Mouse (Mus musculus): ENCODE measurements at regions not wholly inside any gene's neighbourhood (a gene's known extent, or its start where the extent isn't known, plus 50 kb on each side); places are given as distances from the start of the nearest gene placed in this dataset.
"Not testable (repeated sequence)": the region's sequence is repeated elsewhere in the genome, so short reads cannot be mapped to it uniquely, and the experiment has no call there.

DNA sequence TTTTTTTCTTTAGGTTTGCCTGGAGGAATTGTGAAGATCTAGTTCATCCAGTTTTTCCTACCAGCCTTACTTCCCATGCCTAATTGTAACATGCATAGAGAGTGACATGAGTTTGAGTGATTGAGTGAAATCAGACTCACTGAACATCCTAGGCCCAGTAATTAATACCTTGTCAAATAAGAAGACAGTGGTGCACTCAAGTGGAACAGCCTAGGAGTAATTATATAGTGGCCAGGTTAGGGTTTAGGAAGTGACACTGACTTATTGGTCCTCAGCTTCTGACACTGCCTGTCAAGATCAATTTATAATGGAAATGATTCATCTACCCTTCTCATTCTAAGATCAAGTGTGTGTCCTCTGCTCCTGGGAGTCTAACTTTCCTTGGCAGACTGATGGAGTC lies 250.8 kb downstream of the Tpbg start:
- DNase-seq (ENCODE audit: low spot score in 2 of 2), result no peak

DNA sequence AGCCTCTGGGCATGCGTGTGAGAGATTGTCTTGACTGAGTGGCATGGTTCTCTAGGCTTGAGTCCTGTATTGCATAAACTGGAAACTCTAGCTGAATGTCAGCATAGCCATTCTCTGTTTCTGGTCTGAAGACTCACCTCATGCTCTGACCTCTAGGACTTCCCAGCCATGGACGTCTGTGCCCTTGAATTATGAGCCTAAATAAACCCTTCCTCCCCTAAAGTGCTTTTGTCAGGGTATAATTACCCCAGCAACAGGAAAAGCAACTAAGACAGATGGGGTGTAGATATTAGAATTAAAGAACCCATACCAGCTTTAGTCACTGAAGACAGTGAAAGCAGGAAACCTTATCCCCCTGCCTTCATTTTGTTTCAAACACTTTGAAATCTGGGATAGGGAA lies 253.3 kb downstream of the Tpbg start:
- DNase-seq (ENCODE audit: low spot score in 2 of 2), result no peak

DNA sequence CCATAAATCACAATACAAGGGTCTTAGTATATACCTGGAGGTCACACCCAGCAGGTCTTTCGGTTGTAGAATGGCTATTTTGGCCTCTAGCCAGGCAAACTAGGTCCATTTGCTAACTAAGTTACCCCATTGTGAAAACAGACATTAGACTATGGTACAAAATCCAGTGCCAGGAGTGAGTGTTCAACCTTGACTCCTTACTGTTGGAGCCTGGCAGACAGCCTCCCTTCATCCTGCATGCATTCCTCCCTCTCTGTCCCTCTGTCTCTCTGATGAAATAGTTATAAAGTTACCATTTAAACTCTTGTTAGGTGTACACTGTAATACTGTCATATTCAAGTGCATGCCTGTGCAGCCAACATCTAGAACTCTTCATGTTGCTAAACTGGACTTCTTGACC lies 254.1 kb downstream of the Tpbg start:
- DNase-seq (ENCODE audit: low spot score in 2 of 2), result no peak

GRCm38 (mm10) chr9:86099325-86099724 lies 257.1 kb downstream of the Tpbg start:
- no peak for DNase-seq (ENCODE audit: low spot score in 2 of 2)

DNA sequence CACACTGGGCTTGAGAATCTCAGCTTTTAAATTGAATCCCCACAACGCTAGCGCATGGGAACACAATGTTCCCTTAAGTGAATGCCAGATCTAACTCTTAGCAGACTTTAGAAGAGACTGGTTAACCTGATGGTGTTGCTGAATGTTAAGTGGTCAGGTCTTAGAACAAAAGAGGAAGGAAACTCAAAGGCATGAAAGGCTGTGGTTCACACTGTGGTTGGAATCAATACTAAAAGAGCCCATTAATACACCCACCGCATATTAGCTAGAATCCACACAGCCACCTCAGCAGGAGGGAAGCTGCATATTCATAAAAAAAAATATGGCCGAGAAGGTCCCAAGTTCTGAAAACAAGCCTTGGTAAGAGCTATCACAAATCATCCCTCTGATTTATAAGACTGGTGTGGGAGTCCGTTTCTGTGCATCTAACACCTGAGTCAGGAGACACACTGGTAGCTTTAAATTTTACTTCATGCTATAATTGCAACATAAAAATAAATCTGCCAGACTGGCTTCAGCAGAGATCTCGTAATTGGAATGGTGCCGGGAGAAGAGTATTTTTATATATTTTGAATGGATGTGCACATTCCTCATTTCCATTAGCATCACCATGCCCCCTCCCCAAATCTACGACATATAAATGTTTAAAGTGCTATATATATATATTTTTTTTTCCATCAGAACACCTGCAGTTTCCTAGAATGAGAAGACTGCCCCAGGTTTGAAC lies 259.3 kb downstream of the Tpbg start:
- peak in 1 of 2 experiments; percentile 8 for DNase-seq (ENCODE audit: low spot score in 2 of 2)

DNA sequence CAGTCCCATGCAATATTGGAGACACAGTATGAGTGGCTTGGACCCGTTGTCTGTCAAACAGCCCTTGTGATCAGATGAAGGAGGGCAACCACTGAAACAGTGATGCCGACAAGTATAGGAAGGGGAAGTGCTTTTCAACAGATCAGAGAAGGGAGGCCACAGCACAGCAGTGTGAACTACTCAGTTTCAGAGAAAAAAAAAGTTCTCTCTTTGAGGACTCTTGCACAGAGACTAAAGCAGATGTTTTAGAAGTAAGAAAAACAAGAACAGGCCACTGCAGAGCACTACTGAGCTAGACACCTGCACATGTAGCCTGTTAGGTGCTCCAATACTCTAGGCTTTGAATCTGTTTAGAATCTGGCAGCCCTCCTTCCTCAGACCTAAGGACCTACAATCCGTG lies 261.4 kb downstream of the Tpbg start:
- no peak for DNase-seq (ENCODE audit: low spot score in 2 of 2)

DNA sequence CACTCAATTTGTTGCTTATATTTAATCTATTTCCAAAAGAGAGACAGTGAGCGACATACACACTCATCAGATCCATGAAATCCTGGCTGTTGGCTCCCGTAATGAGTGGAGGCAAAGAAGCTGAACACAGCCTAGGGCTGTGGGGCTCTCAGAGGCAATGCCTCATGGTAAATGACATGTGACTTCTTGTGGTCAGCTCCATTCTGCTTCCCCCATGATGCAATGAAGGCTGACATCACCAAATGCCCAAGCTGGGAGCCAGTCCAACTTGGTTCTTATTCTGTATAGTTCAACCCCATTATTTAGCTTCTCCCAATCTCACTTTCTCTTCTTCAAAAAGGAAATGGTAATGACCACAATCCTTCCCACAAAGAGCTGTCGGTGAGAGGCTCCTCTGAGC lies 262.5 kb downstream of the Tpbg start:
- no peak for DNase-seq (ENCODE audit: low spot score in 2 of 2)

DNA sequence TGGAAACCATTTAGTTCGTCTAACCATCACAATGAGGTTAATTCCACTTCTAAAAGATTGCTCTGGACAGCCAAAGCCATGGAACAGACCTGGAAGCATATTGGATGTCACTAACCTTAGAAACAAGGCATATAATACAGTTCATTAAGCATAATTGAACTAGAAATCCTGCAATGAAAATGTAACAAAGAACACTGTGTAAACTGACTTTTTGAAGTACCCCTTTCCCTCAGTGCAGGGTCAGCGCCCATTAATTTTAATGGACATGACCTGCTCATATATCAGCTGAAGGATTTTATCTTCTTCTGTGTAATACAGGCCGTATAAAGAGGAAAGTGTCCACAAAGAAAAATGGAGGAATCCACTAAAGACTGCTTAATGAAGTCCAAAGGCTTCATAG lies 263.7 kb downstream of the Tpbg start:
- DNase-seq (ENCODE audit: low spot score in 2 of 2), result no peak

- DNase-seq (ENCODE audit: low spot score in 2 of 2), result no peak
Observed at GRCm38 (mm10) chr9:86109906-86110305, 267.7 kb downstream of the Tpbg start.

DNA sequence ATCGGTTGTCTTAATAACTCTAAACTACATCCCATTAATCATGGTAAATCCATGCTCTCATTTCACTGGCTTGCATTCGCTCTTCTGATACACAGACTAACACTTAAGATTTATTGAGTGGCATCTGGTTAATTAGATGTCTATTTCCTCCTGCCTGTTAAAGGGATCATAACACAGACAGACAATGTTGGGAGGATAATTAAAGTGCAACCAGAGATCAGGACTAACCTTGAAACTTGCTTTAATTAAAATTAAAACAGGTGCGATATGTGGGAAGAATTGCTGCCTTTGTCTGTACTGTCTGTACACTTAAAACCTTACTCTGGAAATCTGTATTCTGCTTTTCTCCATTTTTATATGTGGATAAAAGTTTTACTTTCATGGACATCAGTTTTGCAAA lies 277.2 kb downstream of the Tpbg start:
- no peak for DNase-seq (ENCODE audit: low spot score in 2 of 2)

GRCm38 (mm10) chr9:86135617-86136016 lies 293.4 kb downstream of the Tpbg start:
- not testable (repeated sequence) for DNase-seq (ENCODE audit: low spot score in 2 of 2)

GRCm38 (mm10) chr9:86145903-86146302 lies 303.7 kb downstream of the Tpbg start:
- DNase-seq (ENCODE audit: low spot score in 2 of 2), result no peak

GRCm38 (mm10) chr9:86160316-86160715 lies 304.4 kb downstream of the Ube2cbp start:
- DNase-seq (ENCODE audit: low spot score in 2 of 2), result peak; percentile 19 to 27

GRCm38 (mm10) chr9:86166362-86167067 lies 298.2 kb downstream of the Ube2cbp start:
- DNase-seq (ENCODE audit: low spot score in 2 of 2), result no peak

GRCm38 (mm10) chr9:86170756-86171155 lies 294.0 kb downstream of the Ube2cbp start:
- no peak for DNase-seq (ENCODE audit: low spot score in 2 of 2)

DNA sequence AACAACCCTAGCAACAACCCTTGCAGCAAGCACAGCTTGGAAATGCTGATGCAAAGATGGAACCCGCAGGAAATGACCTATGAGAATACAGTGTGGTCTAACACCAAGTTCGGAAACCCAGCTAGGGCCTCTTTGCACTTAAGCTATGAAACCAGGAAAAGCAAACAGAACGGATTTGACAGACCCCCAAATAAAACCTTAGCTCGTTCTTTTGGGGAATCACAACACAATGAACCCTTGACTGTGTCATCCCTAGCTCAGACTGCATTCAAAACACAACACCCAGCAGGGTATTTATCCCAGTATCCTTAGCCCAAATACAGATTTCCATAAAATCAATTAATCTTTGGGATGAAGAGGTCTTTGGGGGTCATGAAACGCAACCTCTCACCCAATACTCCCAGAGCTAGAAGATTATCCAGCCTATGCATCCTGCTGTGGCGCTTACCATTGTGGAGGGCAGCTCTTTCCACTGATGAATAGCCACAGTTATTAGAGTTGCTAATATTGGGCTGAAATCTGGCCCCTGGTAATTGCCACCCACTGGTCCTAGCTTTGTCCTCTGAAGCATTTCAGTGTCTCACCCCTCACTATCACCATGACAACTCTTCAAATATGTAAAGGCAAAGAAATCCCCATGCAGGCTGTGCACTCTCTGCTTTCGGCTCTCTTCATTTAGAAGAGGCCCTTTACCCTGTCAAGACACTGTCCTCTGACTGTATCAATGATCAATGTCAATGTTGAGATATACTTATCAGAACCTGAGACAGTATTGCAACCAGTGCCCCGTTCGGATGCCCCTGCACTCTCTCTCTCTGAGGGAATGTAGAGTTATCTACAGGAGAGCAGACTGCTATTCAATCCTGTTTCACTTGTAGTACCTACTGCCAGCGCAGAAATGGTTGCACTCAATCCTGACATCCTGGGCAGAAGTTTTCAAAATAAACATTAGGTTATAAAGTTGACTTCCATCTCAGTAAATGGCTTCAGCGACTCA lies 277.7 kb downstream of the Ube2cbp start:
- no peak for DNase-seq (ENCODE audit: low spot score in 2 of 2)

GRCm38 (mm10) chr9:86188873-86189272 lies 275.9 kb downstream of the Ube2cbp start:
- DNase-seq (ENCODE audit: low spot score in 2 of 2), result no peak

- DNase-seq (ENCODE audit: low spot score in 2 of 2), result peak in 1 of 2 experiments; percentile 10
Observed at GRCm38 (mm10) chr9:86205041-86205440, 259.7 kb downstream of the Ube2cbp start.

DNA sequence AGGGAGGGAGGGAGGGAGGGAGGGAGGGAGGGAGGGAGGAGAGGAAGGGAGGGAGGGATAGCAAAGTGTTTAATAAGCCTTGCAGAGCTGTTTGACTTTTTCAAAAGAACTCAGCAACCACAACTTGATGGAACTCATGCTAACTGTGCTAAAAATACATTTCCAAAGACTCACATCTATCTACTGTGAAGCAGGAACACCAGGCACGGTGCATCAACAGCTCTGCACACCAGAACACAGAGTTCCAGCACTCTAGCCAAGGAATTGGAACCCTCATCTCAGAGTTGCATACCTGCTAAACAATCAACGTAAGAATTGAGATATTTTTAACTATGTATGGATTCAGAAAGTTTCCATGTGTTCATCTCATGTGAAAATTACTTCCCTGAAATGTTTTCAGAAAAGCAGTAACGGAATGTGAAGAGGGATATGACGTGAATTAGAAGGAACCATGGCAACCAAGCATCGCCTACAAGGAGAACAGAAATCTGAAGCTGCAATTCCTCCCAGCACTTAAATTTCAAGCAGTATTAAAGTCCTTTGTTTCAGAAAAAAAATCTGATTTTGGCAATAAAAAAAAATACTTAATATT lies 256.3 kb downstream of the Ube2cbp start:
- DNase-seq (ENCODE audit: low spot score in 2 of 2), result peak in 1 of 2 experiments; percentile 22

GRCm38 (mm10) chr9:86211267-86211666 lies 253.5 kb downstream of the Ube2cbp start:
- no peak for DNase-seq (ENCODE audit: low spot score in 2 of 2)

GRCm38 (mm10) chr9:86219669-86220068 lies 245.1 kb downstream of the Ube2cbp start:
- DNase-seq (ENCODE audit: low spot score in 2 of 2), result peak; percentile 15 to 24

DNA sequence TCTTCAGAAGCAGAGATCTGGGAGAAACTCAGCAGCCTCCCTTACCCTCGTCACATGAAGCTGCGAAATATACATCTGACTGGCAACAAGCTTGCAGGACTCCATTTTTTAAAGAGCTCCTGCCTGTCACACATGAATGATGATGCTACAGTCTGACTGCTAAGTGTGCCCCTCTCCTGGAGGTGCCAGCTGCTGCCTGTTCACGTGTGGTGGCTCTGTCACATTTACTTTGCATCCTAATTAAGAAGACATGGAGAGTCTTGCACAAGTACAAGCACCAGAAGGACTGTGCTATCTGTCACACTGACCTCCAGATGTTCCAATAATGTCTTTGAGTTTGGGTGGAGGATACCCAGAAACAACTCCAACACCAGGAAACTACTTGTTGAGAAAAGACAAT lies 240.2 kb downstream of the Ube2cbp start:
- DNase-seq (ENCODE audit: low spot score in 2 of 2), result no peak
